Mouse (Mus musculus): ENCODE results near the gene Afdn. TPM values are rescaled to one million over a fixed set of nuclear protein-coding genes. Genes with fewer than 3 reads are reported as not detected.
"Not testable (repeated sequence)": the region's sequence is repeated elsewhere in the genome, so short reads cannot be mapped to it uniquely, and the experiment has no call there.

Gene Afdn
- polyA plus RNA-seq, 1 experiment from 2014 or later, result 95.8 TPM

GRCm38 (mm10) chr17:13938652-13939051, 178.3 kb downstream of the Afdn start:
- no peaks in the 10 kb centered on the region for H3K36me3 ChIP-seq (ENCODE audit: control insufficient read depth, insufficient read depth, low read length)
- no peak overlapping the region for H3K4me3 ChIP-seq (ENCODE audit: low read depth, low read length)
- ATAC-seq (replicated peaks; ENCODE audit: insufficient number of reproducible peaks, low FRiP score, low TSS enrichment), result no peak; the same call in 1 of the 2 replicates
- no peak overlapping the region; the same call in 1 of the 2 replicates for H3K27ac ChIP-seq (ENCODE audit: low read depth, low read length)
- H3K9ac ChIP-seq (ENCODE audit: low read depth, low read length), result no peak overlapping the region
- WGBS (ENCODE audit: insufficient replicate concordance), result 61% methylated on average over 3 of the region's 3 CpGs
- no peaks in the 10 kb centered on the region for H3K27me3 ChIP-seq (ENCODE audit: control insufficient read depth, insufficient read depth, low read length)
- H3K9me3 ChIP-seq (replicated peaks; ENCODE audit: control insufficient read depth, low read length), result no peaks in the 10 kb centered on the region
- H3K4me1 ChIP-seq (ENCODE audit: control insufficient read depth, insufficient read depth, low read length), result 0 out of 2 replicates have a peak, but pooled peaks cover 3% of the 10 kb centered on the region
- H3K4me2 ChIP-seq, result no peak overlapping the region

- not testable (repeated sequence) for H3K36me3 ChIP-seq (ENCODE audit: control insufficient read depth, insufficient read depth, low read length); H3K27ac ChIP-seq (ENCODE audit: low read depth, low read length); H3K9me3 ChIP-seq (replicated peaks; ENCODE audit: control insufficient read depth, low read length); H3K27me3 ChIP-seq (ENCODE audit: control insufficient read depth, insufficient read depth, low read length); H3K4me2 ChIP-seq; H3K9ac ChIP-seq (ENCODE audit: low read depth, low read length); H3K4me1 ChIP-seq (ENCODE audit: control insufficient read depth, insufficient read depth, low read length); H3K4me3 ChIP-seq (ENCODE audit: low read depth, low read length); ATAC-seq (replicated peaks; ENCODE audit: insufficient number of reproducible peaks, low FRiP score, low TSS enrichment)
- 72% methylated on average over 2 of the region's 2 CpGs for WGBS (ENCODE audit: insufficient replicate concordance)
Measured at GRCm38 (mm10) chr17:13939231-13939630, 178.9 kb downstream of the Afdn start.

- H3K9me3 ChIP-seq (replicated peaks; ENCODE audit: control insufficient read depth, low read length), result no peaks in the 10 kb centered on the region
- no peak for ATAC-seq (replicated peaks; ENCODE audit: insufficient number of reproducible peaks, low FRiP score, low TSS enrichment)
- H3K36me3 ChIP-seq (ENCODE audit: control insufficient read depth, insufficient read depth, low read length), result no peaks in the 10 kb centered on the region
- 84% methylated on average over 1 of the region's 1 CpGs for WGBS (ENCODE audit: insufficient replicate concordance)
- H3K27ac ChIP-seq (ENCODE audit: low read depth, low read length), result no peak overlapping the region
- no peak overlapping the region for H3K4me2 ChIP-seq
- H3K27me3 ChIP-seq (ENCODE audit: control insufficient read depth, insufficient read depth, low read length), result no peaks in the 10 kb centered on the region
- H3K9ac ChIP-seq (ENCODE audit: low read depth, low read length), result no peak overlapping the region
- 0 out of 2 replicates have a peak, but pooled peaks cover 3% of the 10 kb centered on the region for H3K4me1 ChIP-seq (ENCODE audit: control insufficient read depth, insufficient read depth, low read length)
- no peak overlapping the region for H3K4me3 ChIP-seq (ENCODE audit: low read depth, low read length)
Measured at GRCm38 (mm10) chr17:13940487-13940886, 180.1 kb downstream of the Afdn start.

GRCm38 (mm10) chr17:13948073-13948472, 187.7 kb downstream of the Afdn start, which contains the start of gene Gm7168:
Gm7168 (plus strand) TSS chr17:13948373.
- H3K4me3 ChIP-seq (ENCODE audit: low read depth, low read length); H3K27ac ChIP-seq (ENCODE audit: low read depth, low read length): not testable (repeated sequence)

GRCm38 (mm10) chr17:13951570-13951969, 191.2 kb downstream of the Afdn start:
- not testable (repeated sequence) for H3K4me1 ChIP-seq (ENCODE audit: control insufficient read depth, insufficient read depth, low read length); H3K27ac ChIP-seq (ENCODE audit: low read depth, low read length)
- 82% methylated on average over 1 of the region's 1 CpGs for WGBS (ENCODE audit: insufficient replicate concordance)

More at GRCm38 (mm10) chr17:13948073-13948472, 187.7 kb downstream of the Afdn start, which contains the start of gene Gm7168:
- H3K9ac ChIP-seq (ENCODE audit: low read depth, low read length); H3K4me1 ChIP-seq (ENCODE audit: control insufficient read depth, insufficient read depth, low read length); ATAC-seq (replicated peaks; ENCODE audit: insufficient number of reproducible peaks, low FRiP score, low TSS enrichment); H3K9me3 ChIP-seq (replicated peaks; ENCODE audit: control insufficient read depth, low read length); H3K27me3 ChIP-seq (ENCODE audit: control insufficient read depth, insufficient read depth, low read length); H3K36me3 ChIP-seq (ENCODE audit: control insufficient read depth, insufficient read depth, low read length); H3K4me2 ChIP-seq: not testable (repeated sequence)
- WGBS (ENCODE audit: insufficient replicate concordance), result 77% methylated on average over 1 of the region's 2 CpGs

More at GRCm38 (mm10) chr17:13951570-13951969, 191.2 kb downstream of the Afdn start:
- ATAC-seq (replicated peaks; ENCODE audit: insufficient number of reproducible peaks, low FRiP score, low TSS enrichment); H3K4me3 ChIP-seq (ENCODE audit: low read depth, low read length); H3K36me3 ChIP-seq (ENCODE audit: control insufficient read depth, insufficient read depth, low read length); H3K9ac ChIP-seq (ENCODE audit: low read depth, low read length); H3K4me2 ChIP-seq; H3K27me3 ChIP-seq (ENCODE audit: control insufficient read depth, insufficient read depth, low read length); H3K9me3 ChIP-seq (replicated peaks; ENCODE audit: control insufficient read depth, low read length): not testable (repeated sequence)

Other genes with a start within 250 kb of the Afdn start
- 2.5 and 5.5 TPM in 2 replicates for gene Tcte2, start 1.3 kb downstream of the Afdn start, polyA plus RNA-seq (2014; fragmentation: Nextera tagmentation; extraction: Ambion mirVana)
- not detected in 2 replicates for gene Gm7168, start 187.8 kb downstream of the Afdn start, polyA plus RNA-seq (2014; fragmentation: Nextera tagmentation; extraction: Ambion mirVana)
- not detected in 2 replicates for gene Gm7356, start 243.2 kb downstream of the Afdn start, polyA plus RNA-seq (2014; fragmentation: Nextera tagmentation; extraction: Ambion mirVana)